ENCODE assay signal across 8 mouse cellular contexts in genomic region chr2:69897618-69898575, GRCm38 (mm10). TPM values are rescaled to one million over a fixed set of nuclear protein-coding genes. Genes with fewer than 3 reads are reported as not detected.
DNase-seq lines count a peak whose midpoint lies in the region; ATAC-seq and TF ChIP-seq lines count a peak whose summit lies in the region.

No protein-coding gene starts in this region.

- TF ChIP-seq POLR2A in liver, adult 2 months (IDR thresholded peaks at IDR 0.05; ENCODE audit: extremely low read depth, insufficient read depth, low read length) = no peak

- H3K79me2 ChIP-seq in liver, adult 2 months (ENCODE audit: control insufficient read depth, insufficient read depth, low read length) = peaks cover 22% of the 10 kb centered on the region

- H3K27ac ChIP-seq in heart, embryonic 12.5 days (ENCODE audit: poor library complexity, severe bottlenecking) = peak overlapping the region; percentile 92
- peak overlapping the region; percentile 81 for H3K27ac ChIP-seq in kidney, embryonic 16.5 days (ENCODE audit: low read length)
- H3K27ac ChIP-seq in liver, adult 2 months (replicated peaks; ENCODE audit: insufficient read depth, low read depth, low read length) = peak overlapping the region; percentile 75

- peak; percentile 70 for DNase-seq in CD4-positive helper T cell, adult 2 months (ENCODE audit: low read depth, low spot score)
- peak; percentile 78 for DNase-seq in brain, adult 2 months (ENCODE audit: low read depth, low spot score)
- DNase-seq in liver, adult 2 months (ENCODE audit: extremely low read depth, low read depth, low spot score) = peak; percentile 79
- peak; percentile 64 to 70 for DNase-seq in spleen, postnatal 36 days (ENCODE audit: low spot score in 2 of 2)

- ATAC-seq in erythroblast, adult 5-6 weeks (replicated peaks; ENCODE audit: low FRiP score, poor library complexity, severe bottlenecking) = peak; percentile 78
- ATAC-seq in heart, embryonic 12.5 days (ENCODE audit: insufficient number of reproducible peaks, low FRiP score) = peak; percentile 72
- peak; percentile 61 for ATAC-seq in kidney, embryonic 16.5 days (ENCODE audit: low FRiP score, low TSS enrichment)
- ATAC-seq in monocyte, adult 5-6 weeks (replicated peaks; ENCODE audit: insufficient number of reproducible peaks, low FRiP score, low TSS enrichment, poor library complexity, severe bottlenecking) = peak; percentile 73

- under 1% methylated on average over 53 of the region's 55 CpGs for WGBS in heart, embryonic 12.5 days
- WGBS in kidney, embryonic 16.5 days = under 1% methylated on average over 54 of the region's 55 CpGs
- under 1% methylated on average over 55 of the region's 55 CpGs for WGBS in liver, adult 2 months

- no peak for TF ChIP-seq CTCF in liver, adult 2 months (IDR thresholded peaks at IDR 0.05; ENCODE audit: low read depth, low read length)

- H3K4me3 ChIP-seq in heart, embryonic 12.5 days = peak overlapping the region; percentile 66
- peak overlapping the region; percentile 76 for H3K4me3 ChIP-seq in kidney, embryonic 16.5 days (ENCODE audit: low read length)
- H3K4me3 ChIP-seq in liver, adult 2 months (ENCODE audit: insufficient read depth, low read depth, low read length) = peak overlapping the region; percentile 99

- H3K36me3 ChIP-seq in heart, embryonic 12.5 days = peaks cover 11% of the 10 kb centered on the region
- 0 out of 2 replicates have a peak, but pooled peaks cover 8% of the 10 kb centered on the region for H3K36me3 ChIP-seq in kidney, embryonic 16.5 days (ENCODE audit: insufficient read depth, low read length)
- H3K36me3 ChIP-seq in liver, adult 2 months (ENCODE audit: control insufficient read depth, insufficient read depth, low read length) = peaks cover 4% of the 10 kb centered on the region; the same call in 1 of the 2 replicates

- no peaks in the 10 kb centered on the region for H3K27me3 ChIP-seq in heart, embryonic 12.5 days (replicated peaks)
- no peaks in the 10 kb centered on the region for H3K27me3 ChIP-seq in kidney, embryonic 16.5 days (ENCODE audit: insufficient read depth, low read length)
- H3K27me3 ChIP-seq in liver, adult 2 months (ENCODE audit: control insufficient read depth, insufficient read depth, low read length) = no peaks in the 10 kb centered on the region

- H3K4me1 ChIP-seq in heart, embryonic 12.5 days (replicated peaks) = peaks cover 15% of the 10 kb centered on the region
- H3K4me1 ChIP-seq in kidney, embryonic 16.5 days (ENCODE audit: insufficient read depth, low read length) = peaks cover 8% of the 10 kb centered on the region
- peaks cover 3% of the 10 kb centered on the region; the same call in 1 of the 2 replicates for H3K4me1 ChIP-seq in liver, adult 2 months (ENCODE audit: control insufficient read depth, insufficient read depth, low read length)

- H3K9ac ChIP-seq in heart, embryonic 12.5 days = peak overlapping the region; percentile 87
- H3K9ac ChIP-seq in kidney, embryonic 16.5 days (replicated peaks; ENCODE audit: low read length) = peak overlapping the region; percentile 95
- peak overlapping the region; percentile 97 for H3K9ac ChIP-seq in liver, adult 2 months (ENCODE audit: low read depth, low read length)

- H3K4me2 ChIP-seq in heart, embryonic 12.5 days = peak overlapping the region; percentile 94
- H3K4me2 ChIP-seq in kidney, embryonic 16.5 days (replicated peaks; ENCODE audit: low read depth, low read length) = peak overlapping the region; percentile 95

- H3K9me3 ChIP-seq in heart, embryonic 12.5 days (replicated peaks) = no peaks in the 10 kb centered on the region
- H3K9me3 ChIP-seq in kidney, embryonic 16.5 days (ENCODE audit: low read length) = no peaks in the 10 kb centered on the region

RNA-seq across cellular contexts. Expression of gene Ubr3, which starts 0.9 kb away (rescaled TPM):
- 63.7 and 68.0 TPM in 2 replicates for total RNA-seq in erythroblast, adult 5-6 weeks (2015; ENCODE audit: low replicate concordance)
- 83.7 and 117 TPM in 2 replicates for total RNA-seq in erythroblast, adult 5-6 weeks (2017; ENCODE audit: low replicate concordance)
- polyA plus RNA-seq in heart, embryonic 12.5 days (2016; fragmentation: Nextera tagmentation; extraction: Ambion mirVana) = 18.6 and 20.3 TPM in 2 replicates
- 12.7 and 14.1 TPM in 2 replicates for polyA plus RNA-seq in kidney, embryonic 16.5 days (2015; fragmentation: Nextera tagmentation; extraction: Ambion mirVana)
- total RNA-seq in liver, adult 2 months (2014; rRNA removed) = 63.0 and 65.2 TPM in 2 replicates
- polyA plus RNA-seq in liver, adult 2 months (2012; rRNA removed) = 12.0 and 12.8 TPM in 2 replicates
- 45.1 to 118 TPM (median 111 TPM) in 3 replicates for total RNA-seq in monocyte, adult 5-6 weeks (2017)

RNA-seq across cellular contexts. Expression of gene Mettl5, which starts 12.5 kb away (rescaled TPM):
- 22.8 and 34.0 TPM in 2 replicates for total RNA-seq in erythroblast, adult 5-6 weeks (2015; ENCODE audit: low replicate concordance)
- total RNA-seq in erythroblast, adult 5-6 weeks (2017; ENCODE audit: low replicate concordance) = 33.3 and 50.2 TPM in 2 replicates
- 33.6 and 37.1 TPM in 2 replicates for polyA plus RNA-seq in heart, embryonic 12.5 days (2016; fragmentation: Nextera tagmentation; extraction: Ambion mirVana)
- polyA plus RNA-seq in kidney, embryonic 16.5 days (2015; fragmentation: Nextera tagmentation; extraction: Ambion mirVana) = 38.3 and 39.9 TPM in 2 replicates
- total RNA-seq in liver, adult 2 months (2014; rRNA removed) = 10.7 and 14.7 TPM in 2 replicates
- polyA plus RNA-seq in liver, adult 2 months (2012; rRNA removed) = 7.9 and 9.7 TPM in 2 replicates
- total RNA-seq in monocyte, adult 5-6 weeks (2017) = 11.0 to 31.6 TPM (median 23.8 TPM) in 3 replicates

RNA-seq across cellular contexts. Expression of gene Ssb, which starts 36.5 kb away (rescaled TPM):
- total RNA-seq in erythroblast, adult 5-6 weeks (2015; ENCODE audit: low replicate concordance) = 90.3 and 130 TPM in 2 replicates
- total RNA-seq in erythroblast, adult 5-6 weeks (2017; ENCODE audit: low replicate concordance) = 98.7 and 161 TPM in 2 replicates
- 233 and 248 TPM in 2 replicates for polyA plus RNA-seq in heart, embryonic 12.5 days (2016; fragmentation: Nextera tagmentation; extraction: Ambion mirVana)
- 296 and 313 TPM in 2 replicates for polyA plus RNA-seq in kidney, embryonic 16.5 days (2015; fragmentation: Nextera tagmentation; extraction: Ambion mirVana)
- 20.9 and 40.3 TPM in 2 replicates for total RNA-seq in liver, adult 2 months (2014; rRNA removed)
- 1.5 and 1.8 TPM in 2 replicates for polyA plus RNA-seq in liver, adult 2 months (2012; rRNA removed)
- total RNA-seq in monocyte, adult 5-6 weeks (2017) = 366 to 443 TPM (median 393 TPM) in 3 replicates

Comparison
In these comparisons a context has a peak if more than half of its experiments do, and no peak if none do; other contexts are left out.
1. Peak in every context shown above with its lines: DNase-seq, ATAC-seq, H3K4me3 ChIP-seq and H3K27ac ChIP-seq.